Mouse (Mus musculus): ENCODE measurements around the gene Palmd. TPM values are rescaled to one million over a fixed set of nuclear protein-coding genes. Genes with fewer than 3 reads are reported as not detected.
A peak's percentile ranks its signal among the peaks of the same experiment; 100 is the strongest.

Palmd gene
- total RNA-seq (2021): 10 to 100 TPM; 38.3 to 67.9 TPM
- polyA plus RNA-seq (2012; rRNA removed): 2.3 and 3.3 TPM in 2 replicates
- long read RNA-seq, transcript Palmd-201 (8 exons, 2,433 nt): major isoform, 61 of 70 reads
- long read RNA-seq, partial matches to known transcripts: 5 of 70 reads
- long read RNA-seq, other reads (novel, unspliced or antisense): 4 of 70 reads

DNA sequence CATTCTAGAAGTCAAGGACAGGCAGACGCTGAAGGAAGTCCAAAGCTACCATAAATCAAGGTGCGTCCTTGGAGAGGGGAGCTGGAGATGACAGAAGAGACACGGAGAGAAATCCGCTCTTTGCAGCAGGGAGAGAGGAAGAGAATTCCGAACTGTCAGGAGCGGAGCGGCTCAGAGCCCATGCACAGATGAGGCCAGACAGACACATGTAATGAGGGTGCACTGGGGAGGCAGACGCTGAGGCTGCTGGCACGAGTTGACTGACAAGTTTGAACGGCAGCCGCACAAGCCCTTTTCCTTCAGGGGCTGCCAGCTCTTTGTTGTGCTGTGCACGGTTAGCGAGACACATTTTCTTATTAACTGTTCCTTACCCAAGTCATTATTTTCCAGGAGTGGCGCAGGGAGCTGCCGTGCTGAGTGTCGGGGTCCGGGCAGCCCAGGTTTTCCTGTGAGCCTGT, at the start of gene Palmd:
Palmd (minus strand) TSS at position 448 of the 458 bp plus-strand sequence.
- peak; percentile 86 for DNase-seq

- DNase-seq: no peak
Measured at GRCm38 (mm10) chr3:117010182-117010581, 41.4 kb upstream of the Palmd start.

DNA sequence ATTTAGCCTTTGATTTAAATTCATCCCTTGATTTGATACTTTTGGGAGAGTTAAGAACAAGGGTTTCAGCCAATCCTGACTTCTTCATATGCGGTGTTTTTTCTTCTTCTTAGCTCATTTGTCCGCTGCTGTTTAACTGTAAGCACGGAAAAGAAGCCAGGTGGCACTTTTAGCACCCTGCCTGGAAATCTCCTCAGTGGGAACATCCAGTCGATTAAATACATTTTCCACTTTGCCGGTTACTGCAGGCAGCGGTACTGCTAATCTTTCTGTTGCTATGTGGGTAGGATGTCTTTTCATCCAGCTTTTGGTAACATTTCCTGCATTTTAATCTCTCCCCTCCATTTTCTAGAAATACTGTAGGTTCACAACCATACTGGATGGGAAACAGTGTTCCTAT, 38.6 kb upstream of the Palmd start:
- no peak for DNase-seq

DNA sequence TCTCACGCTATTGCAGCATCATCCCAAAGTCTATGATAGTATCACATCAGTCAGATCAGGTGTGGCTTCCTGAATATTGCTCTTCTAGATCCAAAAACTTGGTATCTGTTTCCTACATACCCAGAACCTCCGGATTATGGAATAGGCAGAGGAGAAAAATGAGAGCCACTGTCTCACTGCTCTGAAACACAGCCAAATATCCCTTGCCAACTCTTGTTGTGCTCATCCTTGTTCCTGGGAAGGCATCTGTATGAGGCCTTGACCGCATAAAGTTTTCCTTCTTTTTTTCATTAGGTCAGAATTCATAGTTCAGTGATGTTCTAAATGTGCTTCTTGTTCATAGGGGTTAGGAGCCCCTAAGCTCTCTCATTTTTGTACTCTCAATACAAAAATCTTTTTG, 37.8 kb upstream of the Palmd start:
- peak; percentile 52 for DNase-seq

DNA sequence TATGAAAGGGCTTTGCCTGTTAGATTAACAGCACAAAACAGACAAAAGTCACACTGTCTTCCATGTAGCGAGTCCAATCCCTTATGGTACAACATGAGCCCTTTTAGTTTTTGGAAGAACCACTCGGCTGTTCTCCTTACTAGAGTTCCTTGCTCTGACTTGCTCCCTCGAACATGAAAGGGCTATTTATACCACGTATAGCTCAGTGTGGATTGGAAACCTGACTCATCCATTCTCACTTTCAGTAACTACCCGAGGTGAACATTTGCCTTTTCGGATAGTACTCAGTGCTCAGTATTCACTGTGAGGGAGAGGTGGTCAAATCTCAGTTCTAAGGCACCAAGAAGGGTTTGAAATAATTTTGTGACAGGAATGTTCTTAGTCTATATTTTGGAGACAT, 34.6 kb upstream of the Palmd start:
- DNase-seq: no peak

GRCm38 (mm10) chr3:117001686-117002485, 33.1 kb upstream of the Palmd start:
- DNase-seq: no peak

DNA sequence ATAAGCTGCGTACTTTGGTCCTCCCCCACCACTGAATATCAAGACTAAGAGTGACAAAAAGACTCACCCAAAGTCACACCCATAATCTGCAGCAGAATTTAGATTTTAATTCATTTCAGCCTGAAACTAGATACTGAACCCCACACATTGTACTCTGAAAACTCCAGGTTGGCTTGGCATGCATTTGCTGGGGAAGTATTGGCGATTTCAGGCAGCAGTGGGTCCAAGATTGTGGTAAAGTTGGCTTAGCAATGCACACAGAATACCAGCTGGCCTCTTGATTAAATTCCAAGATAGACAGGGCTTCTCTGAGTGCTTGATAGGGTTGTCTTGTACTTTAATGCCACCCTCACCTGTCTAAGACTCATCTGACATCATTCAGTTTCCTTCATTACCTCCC, 24.2 kb upstream of the Palmd start:
- DNase-seq: no peak

- DNase-seq: no peak
Measured at GRCm38 (mm10) chr3:116991180-116991579, 22.4 kb upstream of the Palmd start.

DNA sequence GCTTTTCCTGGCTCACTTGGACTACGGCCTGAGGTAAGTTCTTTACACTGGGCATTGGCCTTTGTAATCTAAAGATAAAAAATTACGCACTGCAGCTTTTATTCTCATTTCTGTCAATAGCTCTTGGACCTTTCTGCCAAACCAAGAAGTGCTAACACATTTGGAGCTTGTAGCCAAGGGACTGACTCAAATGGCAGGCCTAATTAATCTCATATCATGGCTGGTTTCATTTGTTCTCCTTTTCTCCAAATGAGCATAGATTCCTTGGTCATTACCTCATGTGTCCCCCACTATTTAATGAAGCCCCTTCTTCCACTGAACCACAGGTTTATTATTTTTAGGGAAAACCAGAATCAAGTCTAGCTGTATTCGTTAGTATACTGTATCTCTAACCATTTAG, 19.4 kb upstream of the Palmd start:
- no peak for DNase-seq

DNA sequence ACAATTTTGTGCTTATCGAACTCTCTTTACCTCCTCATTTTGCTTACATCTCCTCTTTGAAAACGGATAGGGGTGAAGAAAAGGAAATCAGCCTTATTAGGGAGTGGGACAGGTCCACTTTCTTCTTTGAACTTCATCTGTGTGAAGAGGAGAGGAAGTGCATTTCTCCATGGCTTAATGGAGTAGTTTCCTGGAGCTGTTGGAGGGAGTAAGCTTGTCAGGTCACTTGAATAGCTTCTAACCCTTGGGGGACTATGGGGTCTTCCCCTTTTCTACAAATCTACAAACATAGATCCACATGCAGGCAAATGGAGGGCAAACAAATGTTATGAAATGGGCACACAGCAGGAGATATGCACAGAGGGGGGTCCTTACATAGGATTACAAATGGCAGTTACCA, 17.7 kb upstream of the Palmd start:
- no peak for DNase-seq

DNA sequence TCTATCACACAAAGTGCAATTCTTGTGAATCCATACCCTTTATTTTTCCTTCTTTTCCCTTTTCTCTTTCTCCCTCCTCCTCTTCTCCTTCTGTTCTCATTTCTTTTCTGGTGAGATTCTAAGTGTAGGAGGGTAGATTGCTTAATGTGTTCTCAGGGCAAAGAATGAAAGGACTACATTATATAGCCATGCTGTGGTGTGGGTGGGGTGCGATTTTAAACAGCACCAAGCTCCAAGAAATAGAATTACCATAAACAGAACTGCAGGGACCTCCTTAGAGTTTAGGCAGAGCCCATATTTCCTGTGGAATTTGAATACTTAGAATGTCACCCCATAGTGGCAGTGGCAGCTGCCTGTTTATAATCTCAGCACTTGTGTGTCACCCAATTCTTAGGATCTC, 17.0 kb upstream of the Palmd start:
- DNase-seq: no peak

DNA sequence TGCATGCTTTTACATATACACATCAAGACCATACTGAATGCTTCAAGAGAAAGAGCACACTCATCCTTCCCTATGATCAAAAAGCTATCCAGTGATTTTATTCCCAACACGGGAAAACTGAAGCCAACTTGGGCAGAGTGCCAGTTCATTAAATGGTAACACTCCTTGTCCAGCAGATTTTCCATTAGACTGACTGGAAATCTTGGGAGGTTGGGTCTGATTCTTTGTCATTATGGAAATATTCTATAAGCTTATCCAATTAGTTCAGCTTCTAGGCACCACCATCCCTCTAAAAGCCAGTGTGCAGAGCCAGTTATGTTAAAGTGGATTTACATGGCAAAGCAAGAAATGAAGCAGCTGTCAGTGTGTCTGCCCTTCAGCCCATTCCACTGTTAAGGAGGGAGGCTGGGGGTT, 16.3 kb upstream of the Palmd start:
- no peak for DNase-seq

DNA sequence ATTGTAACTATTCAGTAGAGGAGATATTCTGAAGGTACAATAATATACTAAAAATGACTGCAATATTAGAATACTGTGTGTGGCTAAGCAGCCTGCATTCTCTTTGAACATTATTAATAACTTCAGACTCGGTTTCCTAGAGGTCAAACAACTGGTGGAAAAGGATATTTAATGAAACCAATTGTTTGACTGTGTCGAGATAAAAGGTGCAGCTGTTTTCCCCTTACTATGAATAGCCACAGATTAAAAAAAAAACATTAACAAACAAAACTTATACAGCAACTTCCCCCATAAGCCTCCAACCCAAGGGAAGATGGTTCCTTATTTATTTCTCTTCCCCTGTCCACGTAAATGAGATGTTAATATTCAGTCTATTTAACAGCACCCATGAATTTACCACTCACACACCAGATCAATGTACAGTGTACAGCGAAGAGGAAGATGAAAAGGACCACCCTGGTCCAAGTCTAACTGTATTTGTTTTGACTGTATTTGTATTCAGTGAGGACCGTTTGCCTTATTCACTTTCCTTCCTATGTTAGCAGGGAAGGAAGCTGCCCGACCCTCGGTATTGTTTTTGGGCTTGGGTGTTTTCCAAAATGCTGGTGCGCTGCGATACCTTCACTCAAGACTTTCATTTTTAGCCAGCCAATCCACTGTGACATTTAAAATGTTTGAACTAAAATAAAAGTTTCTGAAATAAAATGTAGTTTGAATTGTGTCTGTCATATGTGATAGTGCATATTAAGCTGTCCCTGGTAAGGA, 13.2 kb upstream of the Palmd start:
- no peak for DNase-seq

GRCm38 (mm10) chr3:116969786-116970185, 999 bp upstream of the Palmd start:
- DNase-seq: peak; percentile 71

DNA sequence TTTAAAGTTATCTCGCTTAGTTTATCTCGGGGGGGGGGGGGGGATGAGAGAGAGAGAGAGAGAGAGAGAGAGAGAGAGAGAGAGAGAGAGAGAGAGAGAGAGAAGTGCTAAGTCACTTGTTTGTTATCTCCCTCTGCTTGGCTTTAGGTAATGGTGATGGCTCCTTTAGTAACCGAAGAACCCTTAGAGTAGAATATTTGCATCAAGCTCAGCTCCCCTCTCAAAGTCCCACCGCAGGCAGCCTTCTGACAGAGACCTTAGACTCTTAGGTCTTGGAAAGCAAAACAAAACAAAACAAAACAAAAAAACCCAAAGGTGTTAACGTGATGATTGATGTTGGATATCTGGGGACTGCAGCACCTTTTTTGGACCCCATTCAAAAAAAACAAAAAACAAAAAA, 216 bp upstream of the Palmd start:
- no peak for DNase-seq

- DNase-seq: no peak
Measured at GRCm38 (mm10) chr3:116967967-116968366, 820 bp downstream of the Palmd start, which contains the start of gene 4930455H04Rik. Gene 4930455H04Rik (plus strand): TSS chr3:116968267.

DNA sequence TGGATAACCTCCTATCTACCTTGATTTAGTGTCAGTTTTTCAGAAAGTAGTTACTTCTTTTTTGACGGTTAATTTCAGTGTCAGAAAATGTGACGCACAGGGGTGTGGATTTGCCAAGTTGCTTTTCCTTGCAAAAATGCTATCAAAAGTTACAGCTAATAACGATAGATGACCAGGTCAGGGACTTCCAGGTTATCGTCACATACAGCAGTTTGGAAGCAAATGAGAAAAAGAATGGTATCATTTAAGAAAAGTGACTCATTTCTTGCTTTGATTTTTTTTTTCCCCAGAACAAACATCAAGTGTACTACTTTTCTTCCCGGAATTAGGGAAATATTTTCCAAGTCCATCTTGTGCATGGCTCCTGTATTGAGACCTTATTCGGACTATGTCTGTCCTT, 1.4 kb downstream of the Palmd start:
- DNase-seq: no peak

DNA sequence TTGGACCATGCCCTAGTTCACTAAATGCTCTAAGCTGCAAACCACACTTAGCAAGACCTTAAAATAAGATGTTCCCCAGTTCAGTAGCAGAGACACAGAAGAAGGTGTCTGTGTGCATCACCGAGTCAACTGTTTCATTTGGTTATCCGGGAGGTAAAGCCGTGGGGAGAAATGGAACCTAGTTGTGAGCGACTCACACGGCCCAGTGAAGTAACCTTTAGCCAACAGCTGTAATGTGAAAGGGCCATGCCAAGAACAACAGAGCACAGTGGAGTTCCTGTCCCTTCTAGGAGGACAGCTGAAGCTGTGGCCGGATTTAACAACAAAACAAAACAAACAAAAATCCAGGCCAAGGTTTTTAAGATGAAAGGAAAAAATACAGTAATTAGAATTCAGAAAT, 2.0 kb downstream of the Palmd start:
- DNase-seq: peak; percentile 79

DNA sequence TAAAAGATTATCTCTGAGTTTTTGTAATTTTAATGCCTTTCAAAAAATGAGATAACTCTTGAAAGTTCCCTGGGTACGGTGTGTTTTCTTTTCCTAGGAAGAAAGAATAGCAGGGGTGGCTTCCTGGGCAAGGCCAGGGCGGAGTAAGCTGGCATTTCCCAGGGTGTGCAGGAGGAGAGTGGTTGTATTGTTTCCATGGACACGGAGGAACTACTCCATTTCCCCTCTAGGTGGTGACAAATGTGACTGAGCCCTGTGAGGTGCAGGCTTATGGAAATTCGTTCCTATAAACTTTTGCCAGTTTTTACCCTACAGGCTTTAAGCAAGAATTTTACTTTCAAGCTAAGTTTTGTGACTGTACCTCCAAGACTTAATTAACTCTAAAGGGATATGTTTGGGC, 2.6 kb downstream of the Palmd start:
- peak; percentile 87 for DNase-seq

GRCm38 (mm10) chr3:116964426-116964825, 4.4 kb downstream of the Palmd start:
- DNase-seq: peak; percentile 42

DNA sequence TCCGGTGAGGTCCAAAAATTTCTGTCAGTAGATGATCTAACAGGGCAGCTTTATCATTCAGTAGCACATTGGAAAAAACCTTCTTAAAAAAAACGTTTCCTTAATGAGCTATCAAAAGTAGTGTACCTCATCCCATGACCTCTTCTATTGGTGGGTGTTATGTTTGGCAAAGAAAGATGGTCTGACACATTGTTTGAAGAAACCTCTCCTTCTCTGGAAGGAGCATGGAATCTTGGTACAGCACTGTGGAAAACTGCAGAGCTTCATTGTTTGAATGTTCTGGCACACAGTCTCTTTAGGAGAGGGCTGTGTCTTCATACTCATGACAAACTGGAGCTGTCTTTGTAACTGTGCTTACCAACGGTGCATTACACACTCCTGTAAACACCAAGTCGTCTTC, 5.6 kb downstream of the Palmd start:
- no peak for DNase-seq

GRCm38 (mm10) chr3:116961354-116962142, 7.2 kb downstream of the Palmd start:
- DNase-seq: no peak
